Mouse (Mus musculus) liver, adult (tissue): ENCODE measurements around the gene Carmil1.

Experiments
- GATA4 ChIP-seq: IDR thresholded peaks from 2 replicates; pipeline ENCODE4 v1.6.1; 2014; ENCODE audit warnings: mild to moderate bottlenecking, low read length; ENCODE audit not compliant: insufficient replicate concordance

Gene Carmil1

GRCm38 (mm10) chr13:24280439-24281431, at the start of gene Carmil1:
Gene Carmil1, minus strand, starts transcription at chr13:24280795.
- TF ChIP-seq GATA4: no peak

- peak; percentile 54; the same call in 1 of the 2 replicates for TF ChIP-seq GATA4
Observed at GRCm38 (mm10) chr13:24330128-24330527, 49.5 kb upstream of the Carmil1 start.

- no peak for TF ChIP-seq GATA4
Observed at GRCm38 (mm10) chr13:24328036-24328817, 47.6 kb upstream of the Carmil1 start.

- no peak for TF ChIP-seq GATA4
Observed at GRCm38 (mm10) chr13:24327201-24327600, 46.6 kb upstream of the Carmil1 start, which contains the start of gene Cmah. Gene Cmah, plus strand, starts transcription at chr13:24327404.

GRCm38 (mm10) chr13:24321313-24321712, 40.7 kb upstream of the Carmil1 start:
- TF ChIP-seq GATA4: no peak

- TF ChIP-seq GATA4: no peak
Observed at GRCm38 (mm10) chr13:24318618-24319017, 38.0 kb upstream of the Carmil1 start.

GRCm38 (mm10) chr13:24316563-24316962, 36.0 kb upstream of the Carmil1 start:
- TF ChIP-seq GATA4: no peak

GRCm38 (mm10) chr13:24311011-24311940, 30.7 kb upstream of the Carmil1 start:
- TF ChIP-seq GATA4: no peak

- TF ChIP-seq GATA4: no peak
Observed at GRCm38 (mm10) chr13:24306248-24306647, 25.7 kb upstream of the Carmil1 start.

GRCm38 (mm10) chr13:24305486-24305885, 24.9 kb upstream of the Carmil1 start:
- no peak for TF ChIP-seq GATA4

GRCm38 (mm10) chr13:24297252-24297651, 16.7 kb upstream of the Carmil1 start:
- TF ChIP-seq GATA4: no peak

GRCm38 (mm10) chr13:24287381-24287780, 6.8 kb upstream of the Carmil1 start:
- TF ChIP-seq GATA4: no peak

GRCm38 (mm10) chr13:24279762-24280438, 695 bp downstream of the Carmil1 start:
- no peak for TF ChIP-seq GATA4

- no peak for TF ChIP-seq GATA4
Observed at GRCm38 (mm10) chr13:24279407-24279761, 1.2 kb downstream of the Carmil1 start.
